Mouse (Mus musculus) bone marrow, adult 2 months (tissue): Measurements from ENCODE around the gene Paip2b.

Experiments
- CTCF ChIP-seq: fragments of 200-500 bp; IDR thresholded peaks from 2 replicates; pipeline ENCODE4 v1.5.1; 2011; ENCODE audit warnings: low read length, control low read depth; ENCODE audit not compliant: control insufficient read depth, insufficient read depth
- POLR2A ChIP-seq: fragments of 200-500 bp; IDR thresholded peaks from 2 replicates; pipeline ENCODE4 v1.6.1; 2011; ENCODE audit warnings: low read depth, mild to moderate bottlenecking, control low read depth, low read length, borderline replicate concordance; ENCODE audit not compliant: control insufficient read depth

- TF ChIP-seq CTCF = no peak
- TF ChIP-seq POLR2A = no peak
Measured at GRCm38 (mm10) chr6:83795492-83795900, 36.0 kb downstream of the Paip2b start.
